Mouse (Mus musculus) kidney, postnatal 0 days (tissue): Measurements from ENCODE around the gene Ring1. TPM values are rescaled to one million over a fixed set of nuclear protein-coding genes. Genes with fewer than 3 reads are reported as not detected.

Experiments
- ATAC-seq: fragments of 200-750 bp; cut with Nextera tagmentation; replicated peaks from 2 replicates; pipeline ENCODE4 v1.8.0; 2017; ENCODE audit warnings: low read depth, moderate number of reproducible peaks, moderate TSS enrichment, moderate library complexity; ENCODE audit not compliant: low FRiP score
- DNase-seq: peaks from one replicate; pipeline ENCODE4 v3.0.0-alpha.2; 2016; ENCODE audit warnings: low spot score
- H3K27ac ChIP-seq: fragments of 300-500 bp; sonication (generic); 2 replicates; pipeline ENCODE4 v1.5.1; 2014; ENCODE audit warnings: mild to moderate bottlenecking
- H3K27me3 ChIP-seq: fragments of 300-500 bp; sonication (generic); 2 replicates; pipeline ENCODE4 v1.6.1; 2014; ENCODE audit warnings: low read length, mixed read lengths; ENCODE audit not compliant: insufficient read depth
- H3K36me3 ChIP-seq: fragments of 300-500 bp; sonication (generic); 2 replicates; pipeline ENCODE4 v1.6.1; 2014; ENCODE audit warnings: low read length, mixed read lengths; ENCODE audit not compliant: insufficient read depth
- H3K4me1 ChIP-seq: fragments of 300-500 bp; sonication (generic); replicated peaks from 2 replicates; pipeline ENCODE4 v1.6.1; 2014; ENCODE audit warnings: antibody characterized with exemption, low read length, mixed read lengths; ENCODE audit not compliant: insufficient read depth
- H3K4me2 ChIP-seq: fragments of 300-500 bp; sonication (generic); 2 replicates; pipeline ENCODE4 v1.6.1; 2014; ENCODE audit warnings: mild to moderate bottlenecking, low read length, moderate library complexity, mixed read lengths
- H3K4me3 ChIP-seq: fragments of 300-500 bp; sonication (generic); replicated peaks from 2 replicates; pipeline ENCODE4 v1.5.1; 2014; ENCODE audit warnings: low read depth, low read length
- H3K9ac ChIP-seq: fragments of 300-500 bp; sonication (generic); 2 replicates; pipeline ENCODE4 v1.6.1; 2014; ENCODE audit warnings: low read depth, low read length
- H3K9me3 ChIP-seq: fragments of 300-500 bp; sonication (generic); replicated peaks from 2 replicates; pipeline ENCODE4 v1.6.1; 2016; ENCODE audit warnings: low read length, inconsistent platforms, mixed read lengths
- CTCF ChIP-seq: IDR thresholded peaks from 2 replicates; pipeline ENCODE4 v1.5.1; 2016; ENCODE audit warnings: antibody characterized with exemption, low read depth, mild to moderate bottlenecking, moderate library complexity
- WGBS: fragments of 180-500 bp; shearing (Covaris S2); extraction: QIAGEN DNeasy Blood & Tissue Kit; methylation state at CpG from one replicate; pipeline ENCODE4 v1.1.7; 2014; 5-methylcytosine and 5-hydroxymethylcytosine counted together
- polyA plus RNA-seq: library from polyadenylated mRNA; unstranded; fragments of >200 nt; fragmentation: Nextera tagmentation; extraction: Ambion mirVana; gene quantifications from 2 replicates; pipeline ENCODE4 v1.2.1, GENCODE M21; 2015

Ring1 gene
- polyA plus RNA-seq, 1 experiment from 2014 or later = 23.3 TPM

- Histone ChIP-seq H3K4me1 (peaks cover 27% of the 10 kb centered on the region), H3K4me2 (no peak overlapping the region), H3K9me3 (no peaks in the 10 kb centered on the region), H3K27me3 (no peaks in the 10 kb centered on the region), H3K27ac (no peak overlapping the region), H3K9ac (no peak overlapping the region), H3K4me3 (no peak overlapping the region), H3K36me3 (peaks cover 41% of the 10 kb centered on the region)
- peak; percentile 71 for DNase-seq
- no peak for ATAC-seq
- peak; percentile 74 for TF ChIP-seq CTCF
- 77% methylated on average over 10 of the region's 10 CpGs for WGBS
Observed at GRCm38 (mm10) chr17:34034064-34034463, 9.6 kb upstream of the Ring1 start.

- peaks cover 48% of the 10 kb centered on the region for H3K36me3 ChIP-seq
Observed at GRCm38 (mm10) chr17:34033441-34033840, 9.0 kb upstream of the Ring1 start.

DNA sequence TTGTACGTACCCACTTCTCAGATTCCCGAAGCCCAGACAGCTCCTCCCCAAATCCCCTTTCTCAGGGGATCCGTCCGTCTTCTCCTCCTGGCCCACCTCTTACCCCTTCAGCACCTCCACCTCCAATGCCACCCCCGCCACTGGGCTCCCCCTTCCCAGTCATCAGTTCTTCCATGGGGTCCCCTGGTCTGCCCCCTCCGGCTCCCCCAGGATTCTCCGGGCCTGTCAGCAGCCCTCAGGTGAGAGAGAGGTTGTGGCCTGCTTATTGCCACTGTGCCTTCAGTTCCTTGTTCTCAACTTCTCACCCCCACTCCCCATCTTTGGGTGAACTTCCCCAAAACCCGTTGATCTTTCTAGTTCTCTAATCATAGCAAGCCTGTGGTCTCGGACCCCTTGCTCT is 8.3 kb upstream of the Ring1 start:
- no peak for TF ChIP-seq CTCF
- H3K9ac ChIP-seq = peak overlapping the region; percentile 91
- H3K4me1 ChIP-seq = peaks cover 17% of the 10 kb centered on the region
- H3K4me2 ChIP-seq = peak overlapping the region; percentile 70
- H3K36me3 ChIP-seq = peaks cover 49% of the 10 kb centered on the region
- peak overlapping the region; percentile 50 for H3K4me3 ChIP-seq
- no peaks in the 10 kb centered on the region for H3K27me3 ChIP-seq
- peak overlapping the region; percentile 54; the same call in 1 of the 2 replicates for H3K27ac ChIP-seq
- DNase-seq = no peak
- ATAC-seq = no peak
- WGBS = 46% methylated on average over 9 of the region's 9 CpGs
- H3K9me3 ChIP-seq = no peaks in the 10 kb centered on the region

More at GRCm38 (mm10) chr17:34033441-34033840, 9.0 kb upstream of the Ring1 start:
- peaks cover 21% of the 10 kb centered on the region for H3K4me1 ChIP-seq
- H3K9ac ChIP-seq = no peak overlapping the region; the same call in 1 of the 2 replicates
- no peaks in the 10 kb centered on the region for H3K9me3 ChIP-seq
- no peak overlapping the region for H3K4me3 ChIP-seq
- ATAC-seq = no peak
- DNase-seq = no peak
- no peak for TF ChIP-seq CTCF
- H3K27me3 ChIP-seq = no peaks in the 10 kb centered on the region
- H3K4me2 ChIP-seq = peak overlapping the region; percentile 70; the same call in 1 of the 2 replicates
- H3K27ac ChIP-seq = peak overlapping the region; percentile 54; the same call in 1 of the 2 replicates
- 88% methylated on average over 9 of the region's 9 CpGs for WGBS

DNA sequence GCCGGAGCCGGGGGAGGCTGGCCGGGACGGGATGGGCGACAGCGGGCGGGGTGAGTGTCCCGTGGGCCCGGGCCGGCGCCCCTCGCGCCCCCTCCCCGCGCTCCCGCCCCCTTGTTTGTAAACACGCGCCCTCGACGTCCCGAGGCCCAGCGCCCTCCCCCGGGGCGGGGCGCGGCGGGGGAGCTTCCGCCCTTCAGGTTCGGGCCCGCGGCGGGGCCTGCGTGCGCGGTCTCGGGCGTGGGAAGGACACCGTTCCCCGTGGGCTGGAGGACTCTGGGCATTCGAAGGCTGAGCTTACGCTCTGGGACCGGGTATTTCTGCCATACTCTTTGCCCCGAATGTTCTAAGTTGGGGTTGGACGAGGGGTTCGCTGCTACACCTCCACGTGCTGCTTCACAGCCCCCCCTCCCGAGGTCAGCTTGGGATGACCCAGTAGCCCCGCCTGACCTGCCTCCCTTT is 7.7 kb upstream of the Ring1 start:
- ATAC-seq (peak; percentile 1; the same call in 1 of the 2 replicates), DNase-seq (peak; percentile 56)
- peak overlapping the region; percentile 50 for H3K4me3 ChIP-seq
- H3K36me3 ChIP-seq = peaks cover 43% of the 10 kb centered on the region
- WGBS = 1% methylated on average over 40 of the region's 48 CpGs
- peaks cover 18% of the 10 kb centered on the region for H3K4me1 ChIP-seq
- H3K9ac ChIP-seq = peak overlapping the region; percentile 91
- no peak for TF ChIP-seq CTCF
- no peaks in the 10 kb centered on the region for H3K27me3 ChIP-seq
- H3K9me3 ChIP-seq = no peaks in the 10 kb centered on the region
- H3K4me2 ChIP-seq = peak overlapping the region; percentile 70
- H3K27ac ChIP-seq = peak overlapping the region; percentile 93

- Histone ChIP-seq H3K27ac (peak within 1 kb of the TSS; percentile 93), H3K36me3 (peaks cover 38% of the 10 kb centered on the region), H3K4me3 (peak within 1 kb of the TSS; percentile 50), H3K4me2 (peak within 1 kb of the TSS; percentile 70), H3K9me3 (no peaks in the 10 kb centered on the region), H3K4me1 (peaks cover 20% of the 10 kb centered on the region), H3K9ac (peak within 1 kb of the TSS; percentile 91), H3K27me3 (no peaks in the 10 kb centered on the region)
- peak; percentile 97 for DNase-seq
- TF ChIP-seq CTCF = no peak
- peak; percentile 72 for ATAC-seq
- WGBS = under 1% methylated on average over 79 of the region's 88 CpGs
Observed at GRCm38 (mm10) chr17:34031465-34032173, 7.1 kb upstream of the Ring1 start, which contains the start of the genes Slc39a7 and Rxrb. Gene Slc39a7 (minus strand): TSS chr17:34031682. Gene Rxrb (plus strand): TSS chr17:34031812.

DNA sequence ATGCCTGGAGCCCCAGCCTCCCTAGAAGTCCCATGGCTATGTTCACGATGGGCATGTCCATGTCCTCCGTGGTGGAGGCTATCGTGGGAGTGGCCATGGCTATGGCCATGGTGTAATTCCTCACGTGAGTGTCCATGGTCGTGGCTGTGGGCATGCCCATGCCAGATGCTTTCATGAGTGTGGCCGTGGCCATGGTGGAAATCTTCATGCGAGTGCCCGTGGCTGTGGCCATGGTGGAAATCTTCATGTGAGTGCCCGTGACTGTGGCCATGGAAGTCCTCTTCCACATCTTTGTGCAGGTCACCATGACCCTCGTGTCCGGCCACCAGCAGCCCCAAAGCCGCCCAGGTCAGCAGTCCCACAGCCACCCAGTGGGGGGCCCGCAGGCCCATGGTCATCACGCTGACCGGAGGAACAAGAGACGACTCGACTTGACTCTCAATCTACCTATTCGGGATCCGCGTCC is 6.4 kb upstream of the Ring1 start:
- no peaks in the 10 kb centered on the region for H3K9me3 ChIP-seq
- TF ChIP-seq CTCF = peak; percentile 17; the same call in 1 of the 2 replicates
- H3K9ac ChIP-seq = peak overlapping the region; percentile 91
- peak overlapping the region; percentile 70 for H3K4me2 ChIP-seq
- peak overlapping the region; percentile 67 for H3K27ac ChIP-seq
- H3K27me3 ChIP-seq = no peaks in the 10 kb centered on the region
- WGBS = 3% methylated on average over 20 of the region's 20 CpGs
- DNase-seq (no peak), ATAC-seq (peak; percentile 1; the same call in 1 of the 2 replicates)
- H3K4me3 ChIP-seq = peak overlapping the region; percentile 50
- H3K36me3 ChIP-seq = peaks cover 31% of the 10 kb centered on the region
- peaks cover 26% of the 10 kb centered on the region for H3K4me1 ChIP-seq
